Mouse (Mus musculus): ENCODE measurements around the gene Rdh16. TPM values are rescaled to one million over a fixed set of nuclear protein-coding genes. Genes with fewer than 3 reads are reported as not detected.
A peak's percentile ranks its signal among the peaks of the same experiment; 100 is the strongest.
"Not testable (repeated sequence)": the region's sequence is repeated elsewhere in the genome, so short reads cannot be mapped to it uniquely, and the experiment has no call there.

Gene Rdh16
- polyA plus RNA-seq, 1 experiment from 2014 or later: 1.6 TPM

DNA sequence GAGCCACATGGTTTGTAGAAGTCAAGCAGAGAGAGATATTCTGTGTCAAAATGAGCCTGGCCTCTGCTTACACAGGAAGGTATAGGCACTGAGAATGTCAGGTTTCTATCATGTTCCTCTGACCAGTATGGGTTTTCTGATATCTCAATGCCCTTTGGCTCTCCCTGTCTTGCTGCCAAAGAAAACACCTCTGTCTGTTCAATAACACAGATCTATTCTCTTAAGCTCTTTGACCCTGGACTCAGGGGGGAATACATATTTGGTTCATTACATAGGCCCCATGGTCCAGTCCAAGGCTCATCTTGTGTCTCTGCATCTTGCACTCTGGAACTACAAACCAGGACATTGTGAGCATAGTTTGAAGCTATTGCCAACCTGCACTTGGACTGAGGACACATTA, 87.7 kb downstream of the Rdh16 start, which contains the start of gene Rdh7:
Gene Rdh7, minus strand, starts transcription at position 213 of the 400 bp plus-strand sequence.
- no peak for ATAC-seq (ENCODE audit: low FRiP score, low TSS enrichment)
- H3K9ac ChIP-seq (replicated peaks; ENCODE audit: low read length): no peak within 1 kb of the TSS

DNA sequence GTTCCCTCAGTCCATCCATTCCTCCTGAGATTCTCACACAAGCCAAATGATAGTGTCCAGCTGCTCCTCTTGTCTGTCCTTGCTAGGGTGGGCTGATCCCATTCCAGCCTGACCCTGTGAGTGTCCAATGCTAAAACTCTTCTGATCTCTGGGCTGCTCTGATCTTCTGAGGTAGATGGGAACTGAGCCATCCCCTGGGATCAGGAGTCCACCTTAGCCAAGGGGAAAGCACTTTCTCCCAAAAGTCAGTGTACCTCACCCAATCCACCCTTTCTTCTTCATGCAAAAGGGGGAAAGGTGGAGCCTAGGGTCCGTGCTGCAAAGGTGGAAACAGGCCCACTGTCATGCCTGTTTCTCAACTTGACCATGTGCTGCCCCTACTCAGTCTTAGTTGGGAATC, 90.5 kb downstream of the Rdh16 start:
- peaks cover 9% of the 10 kb centered on the region; the same call in 1 of the 2 replicates for H3K4me1 ChIP-seq (ENCODE audit: insufficient read depth, low read length)
- H3K4me2 ChIP-seq (replicated peaks; ENCODE audit: low read depth, low read length): no peak overlapping the region
- no peak overlapping the region for H3K27ac ChIP-seq (ENCODE audit: low read length)
- no peaks in the 10 kb centered on the region for H3K27me3 ChIP-seq (ENCODE audit: insufficient read depth, low read length)
- H3K9me3 ChIP-seq (ENCODE audit: low read length): no peaks in the 10 kb centered on the region
- no peak for ATAC-seq (ENCODE audit: low FRiP score, low TSS enrichment)
- H3K9ac ChIP-seq (replicated peaks; ENCODE audit: low read length): no peak overlapping the region
- H3K36me3 ChIP-seq (ENCODE audit: insufficient read depth, low read length): no peaks in the 10 kb centered on the region
- WGBS: 65% methylated on average over 1 of the region's 1 CpGs
- H3K4me3 ChIP-seq (ENCODE audit: low read length): no peak overlapping the region

More for the DNA sequence above, 87.7 kb downstream of the Rdh16 start, which contains the start of gene Rdh7:
- no peak within 1 kb of the TSS for H3K4me2 ChIP-seq (replicated peaks; ENCODE audit: low read depth, low read length)
- no peak within 1 kb of the TSS for H3K4me3 ChIP-seq (ENCODE audit: low read length)
- H3K36me3 ChIP-seq (ENCODE audit: insufficient read depth, low read length): no peaks in the 10 kb centered on the region
- no peaks in the 10 kb centered on the region for H3K27me3 ChIP-seq (ENCODE audit: insufficient read depth, low read length)
- no peaks in the 10 kb centered on the region for H3K9me3 ChIP-seq (ENCODE audit: low read length)
- no peak within 1 kb of the TSS for H3K27ac ChIP-seq (ENCODE audit: low read length)
- H3K4me1 ChIP-seq (ENCODE audit: insufficient read depth, low read length): 0 out of 2 replicates have a peak, but pooled peaks cover 5% of the 10 kb centered on the region

DNA sequence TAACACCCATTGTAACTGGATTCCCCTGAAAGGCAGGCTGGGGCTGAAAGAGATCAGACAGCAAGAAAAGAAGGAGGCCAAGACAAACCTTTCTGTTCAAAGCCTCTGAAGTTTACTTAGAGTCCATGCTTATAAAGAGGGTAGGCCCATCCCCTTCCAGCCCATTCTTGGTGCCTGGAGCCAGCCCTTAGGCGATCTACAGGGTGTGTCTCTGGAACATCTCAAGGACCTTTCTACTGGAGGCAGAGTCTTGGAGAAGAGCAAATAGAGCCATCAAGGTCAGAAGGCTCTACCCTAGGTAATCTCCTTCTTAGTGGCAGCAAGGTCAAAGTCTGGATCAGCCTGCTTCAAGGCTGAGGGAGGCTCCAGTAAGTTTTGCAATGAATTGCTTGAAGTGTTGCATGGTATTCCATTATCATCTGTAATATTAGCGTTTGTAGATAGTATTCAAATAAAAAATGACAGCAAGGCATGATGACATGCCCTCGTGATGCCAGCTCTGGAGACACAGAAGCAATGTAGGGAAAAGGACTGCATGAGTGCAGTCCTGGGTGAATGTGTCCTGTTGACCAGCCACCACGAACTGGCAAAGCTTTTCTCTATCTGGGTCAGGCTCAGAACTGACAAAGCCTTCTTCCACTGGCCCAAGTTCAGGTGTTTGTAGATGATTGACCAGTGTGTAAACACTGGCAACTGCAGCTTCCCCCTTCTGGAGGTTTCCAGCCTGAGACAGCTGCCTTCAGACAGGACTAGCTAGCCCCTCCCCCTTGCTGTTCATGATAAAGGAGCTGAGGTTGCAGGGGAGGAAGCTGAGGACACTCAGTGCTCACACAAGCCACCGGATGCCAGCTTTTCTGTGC, 92.4 kb downstream of the Rdh16 start:
- H3K4me1 ChIP-seq (ENCODE audit: insufficient read depth, low read length); H3K4me2 ChIP-seq (replicated peaks; ENCODE audit: low read depth, low read length); H3K9ac ChIP-seq (replicated peaks; ENCODE audit: low read length); H3K27me3 ChIP-seq (ENCODE audit: insufficient read depth, low read length); H3K9me3 ChIP-seq (ENCODE audit: low read length); H3K4me3 ChIP-seq (ENCODE audit: low read length); H3K36me3 ChIP-seq (ENCODE audit: insufficient read depth, low read length): not testable (repeated sequence)
- 62% methylated on average over 5 of the region's 5 CpGs for WGBS
- H3K27ac ChIP-seq (ENCODE audit: low read length): peak overlapping the region; percentile 72
- ATAC-seq (ENCODE audit: low FRiP score, low TSS enrichment): peak; percentile 93

Other genes starting within 250 kb of the Rdh16 start
- gene Lrp1, start 180.0 kb upstream of the Rdh16 start, polyA plus RNA-seq (2015; fragmentation: Nextera tagmentation; extraction: Ambion mirVana): 70.9 and 71.7 TPM in 2 replicates
- gene Stat6, start 158.2 kb upstream of the Rdh16 start, polyA plus RNA-seq (2015; fragmentation: Nextera tagmentation; extraction: Ambion mirVana): 33.8 and 37.4 TPM in 2 replicates
- gene Nemp1, start 134.3 kb upstream of the Rdh16 start, polyA plus RNA-seq (2015; fragmentation: Nextera tagmentation; extraction: Ambion mirVana): 10.6 and 10.7 TPM in 2 replicates
- gene Nab2, start 132.6 kb upstream of the Rdh16 start, polyA plus RNA-seq (2015; fragmentation: Nextera tagmentation; extraction: Ambion mirVana): 28.8 and 32.1 TPM in 2 replicates
- gene Myo1a, start 96.0 kb upstream of the Rdh16 start, polyA plus RNA-seq (2015; fragmentation: Nextera tagmentation; extraction: Ambion mirVana): 0.31 and 0.50 TPM in 2 replicates
- gene Tac2, start 76.7 kb upstream of the Rdh16 start, polyA plus RNA-seq (2015; fragmentation: Nextera tagmentation; extraction: Ambion mirVana): 1.7 and 2.0 TPM in 2 replicates
- 4.0 and 4.1 TPM in 2 replicates for gene Zbtb39, start 61.6 kb upstream of the Rdh16 start, polyA plus RNA-seq (2015; fragmentation: Nextera tagmentation; extraction: Ambion mirVana)
- gene Gpr182, start 49.4 kb upstream of the Rdh16 start, polyA plus RNA-seq (2015; fragmentation: Nextera tagmentation; extraction: Ambion mirVana): 10.7 and 11.9 TPM in 2 replicates
- 0.22 and 0.23 TPM in 2 replicates for gene Rdh1, start 41.4 kb upstream of the Rdh16 start, polyA plus RNA-seq (2015; fragmentation: Nextera tagmentation; extraction: Ambion mirVana)
- 0.42 and 0.72 TPM in 2 replicates for gene Rdh16f1, start 41.4 kb upstream of the Rdh16 start, polyA plus RNA-seq (2015; fragmentation: Nextera tagmentation; extraction: Ambion mirVana)
- not detected in 2 replicates for gene Rdh9, start 24.8 kb upstream of the Rdh16 start, polyA plus RNA-seq (2015; fragmentation: Nextera tagmentation; extraction: Ambion mirVana)
- 6.8 TPM in 2 replicates for gene Rdh19, start 48.8 kb downstream of the Rdh16 start, polyA plus RNA-seq (2015; fragmentation: Nextera tagmentation; extraction: Ambion mirVana)
- gene Rdh16f2, start 65.3 kb downstream of the Rdh16 start, polyA plus RNA-seq (2015; fragmentation: Nextera tagmentation; extraction: Ambion mirVana): 1.1 and 1.3 TPM in 2 replicates
- not detected in 2 replicates for gene Rdh7, start 87.7 kb downstream of the Rdh16 start, polyA plus RNA-seq (2015; fragmentation: Nextera tagmentation; extraction: Ambion mirVana)
- gene Sdr9c7, start 97.4 kb downstream of the Rdh16 start, polyA plus RNA-seq (2015; fragmentation: Nextera tagmentation; extraction: Ambion mirVana): not detected in 2 replicates
- not detected in 2 replicates for gene Hsd17b6, start 206.5 kb downstream of the Rdh16 start, polyA plus RNA-seq (2015; fragmentation: Nextera tagmentation; extraction: Ambion mirVana)
- 83.4 and 84.1 TPM in 2 replicates for gene Prim1, start 214.0 kb downstream of the Rdh16 start, polyA plus RNA-seq (2015; fragmentation: Nextera tagmentation; extraction: Ambion mirVana)
- 667 and 704 TPM in 2 replicates for gene Naca, start 234.4 kb downstream of the Rdh16 start, polyA plus RNA-seq (2015; fragmentation: Nextera tagmentation; extraction: Ambion mirVana)